Mouse (Mus musculus): ENCODE measurements around the gene Pmpcb.

- TF ChIP-seq GATA1 (IDR thresholded peaks at IDR 0.05; ENCODE audit: low read length): no peak
- TF ChIP-seq TAL1 (IDR thresholded peaks at IDR 0.05; ENCODE audit: low read length): no peak
Measured at GRCm38 (mm10) chr5:21706546-21706945, 30.4 kb upstream of the Pmpcb start.

Data from erythroblast, embryonic 14.5 days (primary cell).